Mouse (Mus musculus): ENCODE results near the gene Ahcy.
"Not testable (repeated sequence)": the region's sequence is repeated elsewhere in the genome, so short reads cannot be mapped to it uniquely, and the experiment has no call there.

Ahcy gene

GRCm38 (mm10) chr2:155073978-155074765 lies at the start of gene Ahcy:
Ahcy (minus strand) TSS chr2:155074497.
- DNase-seq (ENCODE audit: low spot score), result peak; percentile 96

GRCm38 (mm10) chr2:155115216-155115830 lies 41.0 kb upstream of the Ahcy start:
- no peak for DNase-seq (ENCODE audit: low spot score)

- DNase-seq (ENCODE audit: low spot score), result not testable (repeated sequence)
Observed at GRCm38 (mm10) chr2:155107276-155107675, 33.0 kb upstream of the Ahcy start.

- no peak for DNase-seq (ENCODE audit: low spot score)
Observed at GRCm38 (mm10) chr2:155103607-155104006, 29.3 kb upstream of the Ahcy start.

GRCm38 (mm10) chr2:155101761-155102181 lies 27.5 kb upstream of the Ahcy start:
- DNase-seq (ENCODE audit: low spot score), result peak; percentile 69

- no peak for DNase-seq (ENCODE audit: low spot score)
Observed at GRCm38 (mm10) chr2:155100796-155101259, 26.5 kb upstream of the Ahcy start.

GRCm38 (mm10) chr2:155099994-155100795 lies 25.9 kb upstream of the Ahcy start:
- DNase-seq (ENCODE audit: low spot score), result peak; percentile 29

- DNase-seq (ENCODE audit: low spot score), result no peak
Observed at GRCm38 (mm10) chr2:155099421-155099820, 25.1 kb upstream of the Ahcy start.

- no peak for DNase-seq (ENCODE audit: low spot score)
Observed at GRCm38 (mm10) chr2:155098720-155099380, 24.6 kb upstream of the Ahcy start.

- DNase-seq (ENCODE audit: low spot score), result no peak
Observed at GRCm38 (mm10) chr2:155093418-155093817, 19.1 kb upstream of the Ahcy start.

GRCm38 (mm10) chr2:155091743-155092075 lies 17.4 kb upstream of the Ahcy start:
- no peak for DNase-seq (ENCODE audit: low spot score)

GRCm38 (mm10) chr2:155090909-155091742 lies 16.8 kb upstream of the Ahcy start:
- DNase-seq (ENCODE audit: low spot score), result peak; percentile 43

GRCm38 (mm10) chr2:155088264-155088663 lies 14.0 kb upstream of the Ahcy start:
- DNase-seq (ENCODE audit: low spot score), result no peak

GRCm38 (mm10) chr2:155086328-155086727 lies 12.0 kb upstream of the Ahcy start:
- DNase-seq (ENCODE audit: low spot score), result no peak

GRCm38 (mm10) chr2:155084546-155084945 lies 10.2 kb upstream of the Ahcy start:
- no peak for DNase-seq (ENCODE audit: low spot score)

GRCm38 (mm10) chr2:155082121-155082803 lies 8.0 kb upstream of the Ahcy start:
- DNase-seq (ENCODE audit: low spot score), result peak; percentile 52

GRCm38 (mm10) chr2:155081056-155081455 lies 6.8 kb upstream of the Ahcy start:
- no peak for DNase-seq (ENCODE audit: low spot score)

- DNase-seq (ENCODE audit: low spot score), result no peak
Observed at GRCm38 (mm10) chr2:155080179-155080530, 5.9 kb upstream of the Ahcy start.

- DNase-seq (ENCODE audit: low spot score), result peak; percentile 38
Observed at GRCm38 (mm10) chr2:155079500-155080178, 5.3 kb upstream of the Ahcy start.

- no peak for DNase-seq (ENCODE audit: low spot score)
Observed at GRCm38 (mm10) chr2:155075649-155076048, 1.4 kb upstream of the Ahcy start.

Measured in yolk sac, embryonic 10.5 days (tissue).